Mouse (Mus musculus): ENCODE results near the gene Fcrlb.

Gene Fcrlb

GRCm38 (mm10) chr1:170907456-170908191, 5.1 kb downstream of the Fcrlb start:
- DNase-seq, result peak; percentile 59

DNA sequence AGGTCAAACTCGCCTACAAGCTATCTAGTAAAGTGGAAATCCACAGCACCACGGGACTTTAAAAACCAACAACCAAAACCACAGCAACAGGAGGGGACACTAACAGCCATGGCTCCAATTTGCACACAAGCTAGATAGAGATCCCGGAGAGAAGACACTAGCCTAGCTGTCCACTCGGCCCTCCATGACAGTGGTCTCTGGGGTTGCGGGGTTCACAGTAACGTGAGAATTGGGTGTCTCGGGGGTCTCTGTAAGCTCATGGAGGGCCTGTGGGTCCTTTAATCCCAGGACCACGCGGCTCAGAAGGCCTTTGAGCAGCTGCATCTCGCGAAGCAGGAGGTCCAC, 5.7 kb downstream of the Fcrlb start:
- DNase-seq, result no peak

- no peak for DNase-seq
Measured at GRCm38 (mm10) chr1:170903485-170903884, 9.3 kb downstream of the Fcrlb start.

DNA sequence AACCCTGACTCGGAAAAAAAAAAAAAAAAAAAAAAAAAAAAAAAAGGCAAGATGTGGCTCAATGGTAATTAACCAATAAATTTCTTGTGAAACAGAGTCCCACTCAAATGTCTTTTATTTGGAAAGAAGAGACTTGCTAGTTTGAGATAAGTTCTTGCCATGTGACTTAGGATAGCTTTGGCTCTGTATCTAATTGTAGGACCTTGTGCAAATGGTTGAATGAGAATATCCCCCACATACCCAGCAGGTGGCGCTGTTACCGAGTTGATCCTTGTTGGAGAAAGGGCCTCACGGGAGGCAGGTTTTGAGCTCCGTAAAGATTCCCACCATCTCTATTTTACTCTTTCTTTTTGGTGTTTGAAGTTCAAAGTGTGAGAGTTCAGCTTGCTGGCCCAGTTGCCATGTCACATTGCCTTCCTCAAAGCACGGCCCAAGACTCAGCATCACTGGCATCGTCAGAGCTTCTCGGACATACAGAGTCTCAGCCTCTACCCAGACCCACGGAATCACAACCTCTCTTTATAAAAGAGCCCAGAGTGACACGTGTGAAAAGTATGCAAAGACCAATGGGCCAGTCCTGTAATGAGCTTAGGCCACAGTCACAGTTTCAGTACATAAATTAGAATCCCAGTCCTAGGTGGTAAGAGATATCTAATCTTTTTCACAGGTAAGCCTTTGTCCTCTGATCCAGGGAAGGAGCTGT, 11.1 kb downstream of the Fcrlb start:
- DNase-seq, result peak; percentile 91

GRCm38 (mm10) chr1:170900799-170901467, 11.8 kb downstream of the Fcrlb start:
- DNase-seq, result peak; percentile 64

- DNase-seq, result no peak
Measured at GRCm38 (mm10) chr1:170898413-170899075, 14.2 kb downstream of the Fcrlb start.

DNA sequence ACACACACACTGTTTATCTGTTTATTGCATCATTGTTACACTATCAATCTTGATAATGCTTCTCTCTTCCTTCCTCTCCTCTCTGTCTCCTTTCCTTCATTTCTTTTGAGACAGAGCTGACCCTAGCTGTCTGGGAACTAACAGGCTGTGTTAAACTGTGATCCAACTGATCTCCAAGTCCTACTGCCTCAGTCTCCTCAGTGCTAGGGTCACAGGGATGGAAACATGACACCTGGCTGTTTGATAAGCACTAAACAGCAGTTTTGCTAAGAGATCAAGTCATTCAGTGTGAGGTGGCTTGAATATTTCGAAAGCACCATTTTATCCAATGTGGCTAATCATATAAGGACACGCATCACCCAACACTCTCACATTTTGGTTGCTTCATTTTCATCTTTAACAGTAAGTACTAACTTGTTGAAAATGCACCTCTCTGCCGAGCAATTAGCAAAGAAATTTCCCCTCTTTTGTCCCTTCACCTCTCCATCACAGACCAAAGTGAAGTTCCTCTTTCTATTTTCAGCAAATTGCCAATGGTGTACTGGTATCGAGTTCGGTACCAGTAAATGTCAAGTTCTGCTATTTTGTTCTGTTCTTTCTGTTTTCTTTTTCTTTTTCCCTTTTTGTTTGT, 16.0 kb downstream of the Fcrlb start:
- no peak for DNase-seq

GRCm38 (mm10) chr1:170894603-170895602, 17.8 kb downstream of the Fcrlb start:
- no peak for DNase-seq

DNA sequence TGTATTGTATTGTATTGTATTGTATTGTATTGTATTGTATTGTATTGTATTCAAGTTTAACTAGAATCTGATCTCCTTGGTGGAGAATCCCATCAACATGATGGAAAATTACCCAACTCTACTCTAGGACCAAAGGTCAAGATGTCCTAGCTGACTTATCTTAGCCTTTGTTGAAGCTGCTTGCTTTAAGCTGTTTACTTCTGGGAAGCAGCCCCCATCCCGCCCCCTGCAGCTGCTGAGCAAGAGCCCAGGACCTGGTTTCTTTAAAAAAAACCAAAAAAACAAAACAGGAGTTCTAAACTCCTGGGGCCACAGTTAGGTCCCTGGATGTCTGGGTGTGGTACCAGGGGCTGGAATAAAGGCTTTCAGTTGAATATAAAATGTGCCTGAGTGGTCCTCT, 20.5 kb downstream of the Fcrlb start:
- DNase-seq, result no peak

- DNase-seq, result no peak
Measured at GRCm38 (mm10) chr1:170891646-170892045, 21.1 kb downstream of the Fcrlb start.

DNA sequence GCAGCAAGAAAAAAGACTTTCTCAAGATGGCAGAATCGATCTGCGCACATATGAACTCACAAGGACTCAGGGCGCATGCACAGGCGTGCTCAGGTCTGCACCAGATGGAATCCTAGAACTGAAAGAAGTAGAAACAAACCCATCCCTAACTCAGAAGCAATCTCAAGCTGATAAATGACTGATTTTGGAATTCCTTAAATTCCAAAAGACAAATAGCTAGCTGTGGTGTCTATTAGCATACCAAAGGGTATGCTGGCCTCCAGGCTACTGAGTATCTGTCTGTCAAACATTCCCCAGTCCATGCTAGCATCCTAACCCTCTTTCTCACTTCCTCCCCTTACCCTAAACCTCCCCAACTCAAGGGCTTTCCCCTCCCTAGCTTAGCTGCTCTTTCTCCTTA, 23.4 kb downstream of the Fcrlb start:
- no peak for DNase-seq

DNA sequence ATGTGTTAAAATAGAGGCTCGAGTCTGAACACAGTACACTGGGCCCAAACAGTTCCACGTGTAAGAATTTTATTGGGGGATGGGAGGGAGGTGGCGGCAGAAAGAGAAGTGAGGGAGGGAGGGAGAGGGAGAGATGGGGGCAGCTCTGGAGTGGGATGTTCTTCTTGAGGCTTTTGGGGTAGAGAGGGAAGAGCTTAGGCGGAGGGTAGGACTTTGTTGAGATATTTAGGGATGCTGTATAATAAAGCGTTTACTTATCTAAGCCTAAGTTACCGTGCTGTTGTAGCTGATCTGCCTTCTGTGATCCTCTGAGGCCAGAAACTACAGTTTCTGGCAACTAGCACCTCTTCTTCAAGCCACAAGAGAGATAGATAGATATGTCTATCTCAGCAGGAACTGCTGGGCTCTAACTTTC, 26.7 kb downstream of the Fcrlb start:
- DNase-seq, result no peak

DNA sequence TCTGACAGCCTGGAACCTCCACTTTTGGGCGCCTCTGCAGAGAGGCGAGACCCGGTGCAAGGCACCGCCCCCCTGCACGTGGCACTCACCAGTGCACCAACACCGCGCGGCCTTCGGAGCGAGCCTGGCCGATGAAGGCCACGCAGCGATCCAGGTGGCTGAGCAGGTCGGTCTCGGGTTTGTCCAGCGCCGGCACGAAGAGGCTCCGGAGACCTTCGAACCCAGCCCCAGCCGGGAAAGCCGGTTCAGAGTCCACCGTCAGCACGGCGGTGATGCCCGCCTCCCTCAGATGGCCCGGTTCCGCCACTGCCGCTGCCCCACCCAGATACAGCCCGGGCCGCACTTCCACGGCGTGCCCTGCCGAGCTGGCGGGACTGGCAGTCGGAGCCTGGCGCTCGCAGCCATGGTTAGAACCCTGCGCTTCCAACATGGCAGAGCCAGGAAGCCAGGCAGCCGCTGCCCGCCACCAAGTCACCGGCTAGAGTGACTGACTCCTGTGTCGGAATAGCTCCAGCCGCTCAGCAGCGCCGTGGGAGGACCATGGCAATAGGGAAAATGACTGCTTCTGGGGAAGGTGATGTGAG, 27.7 kb downstream of the Fcrlb start, which contains the start of the genes Gm26620 and Dusp12:
Gene Gm26620 (plus strand): TSS at position 88 of the 584 bp plus-strand sequence.
Gene Dusp12 (minus strand): TSS at position 563 of the 584 bp plus-strand sequence.
- peak; percentile 86 for DNase-seq

- DNase-seq, result no peak
Measured at GRCm38 (mm10) chr1:170884390-170884789, 28.4 kb downstream of the Fcrlb start.

GRCm38 (mm10) chr1:170882915-170883485, 29.7 kb downstream of the Fcrlb start:
- DNase-seq, result no peak

- DNase-seq, result no peak
Measured at GRCm38 (mm10) chr1:170876906-170877305, 35.8 kb downstream of the Fcrlb start.

DNA sequence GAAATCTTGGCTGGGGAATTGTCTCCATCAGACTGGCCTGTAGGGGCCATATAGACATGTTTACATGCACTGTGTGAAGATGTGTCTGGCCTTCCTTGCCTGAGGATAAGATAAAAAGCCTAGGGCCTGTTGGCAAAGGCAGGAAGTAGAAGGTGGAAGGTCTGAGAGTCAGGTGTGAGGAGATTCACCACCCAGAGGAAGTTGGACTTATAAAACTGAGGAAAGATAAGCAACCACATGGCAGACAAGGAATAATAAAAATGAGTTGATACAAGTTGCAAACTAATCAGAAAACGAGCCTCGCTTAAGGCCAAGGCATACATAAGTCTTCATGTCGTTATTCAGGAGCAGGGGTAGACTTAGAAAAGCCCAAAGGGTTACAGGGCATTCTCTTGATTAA, 37.1 kb downstream of the Fcrlb start:
- DNase-seq, result no peak

- DNase-seq, result no peak
Measured at GRCm38 (mm10) chr1:170871961-170872360, 40.8 kb downstream of the Fcrlb start.

GRCm38 (mm10) chr1:170871402-170871801, 41.3 kb downstream of the Fcrlb start:
- DNase-seq, result no peak

- DNase-seq, result no peak
Measured at GRCm38 (mm10) chr1:170868905-170869283, 43.8 kb downstream of the Fcrlb start.

Measured in thymus, postnatal 4 days (tissue).